Mouse (Mus musculus) CH12.LX (cell line): ENCODE measurements around the gene Fhit.

Experiments
- CTCF ChIP-seq, 2 experiments: IDR thresholded peaks in 1 of 2; conservative IDR thresholded peaks in 1 of 2; 2 replicates each; pipeline ENCODE4 v1.5.1; 2011 to 2012; ENCODE audit warnings: low read depth in 2 of 2, low read length in 2 of 2, improper control_type of control experiment in 1 of 2, inconsistent platforms in 1 of 2, mild to moderate bottlenecking in 1 of 2, moderate library complexity in 1 of 2
- GABPA ChIP-seq: IDR thresholded peaks from 2 replicates; pipeline ENCODE4 v1.6.1; 2012; ENCODE audit warnings: low read depth, low read length, improper control_type of control experiment, inconsistent platforms; ENCODE audit not compliant: insufficient replicate concordance
- MAFK ChIP-seq: IDR thresholded peaks from 2 replicates; pipeline ENCODE4 v1.6.1; 2011; ENCODE audit warnings: low read length, improper control_type of control experiment; ENCODE audit not compliant: insufficient replicate concordance
- MAX ChIP-seq: IDR thresholded peaks from 2 replicates; pipeline ENCODE4 v1.6.1; 2011; ENCODE audit warnings: low read length, improper control_type of control experiment
- MEF2A ChIP-seq: IDR thresholded peaks from 2 replicates; pipeline ENCODE4 v1.6.1; 2014; ENCODE audit warnings: low read depth, mild to moderate bottlenecking, inconsistent platforms, low read length, improper control_type of control experiment, borderline replicate concordance
- TBP ChIP-seq: conservative IDR thresholded peaks from 2 replicates; pipeline ENCODE4 v1.6.1; 2011; ENCODE audit warnings: low read depth, low read length, improper control_type of control experiment
- TCF12 ChIP-seq: IDR thresholded peaks from 2 replicates; pipeline ENCODE4 v1.6.1; 2014; ENCODE audit warnings: low read depth, mild to moderate bottlenecking, inconsistent platforms, low read length, improper control_type of control experiment
- UBTF ChIP-seq: IDR thresholded peaks from 2 replicates; pipeline ENCODE4 v1.6.1; 2012; ENCODE audit warnings: low read depth, mild to moderate bottlenecking, inconsistent platforms, low read length, improper control_type of control experiment, moderate library complexity
- ZKSCAN1 ChIP-seq: IDR thresholded peaks from 2 replicates; pipeline ENCODE4 v1.6.1; 2012; ENCODE audit warnings: low read depth, inconsistent platforms, low read length, improper control_type of control experiment, borderline replicate concordance

DNA sequence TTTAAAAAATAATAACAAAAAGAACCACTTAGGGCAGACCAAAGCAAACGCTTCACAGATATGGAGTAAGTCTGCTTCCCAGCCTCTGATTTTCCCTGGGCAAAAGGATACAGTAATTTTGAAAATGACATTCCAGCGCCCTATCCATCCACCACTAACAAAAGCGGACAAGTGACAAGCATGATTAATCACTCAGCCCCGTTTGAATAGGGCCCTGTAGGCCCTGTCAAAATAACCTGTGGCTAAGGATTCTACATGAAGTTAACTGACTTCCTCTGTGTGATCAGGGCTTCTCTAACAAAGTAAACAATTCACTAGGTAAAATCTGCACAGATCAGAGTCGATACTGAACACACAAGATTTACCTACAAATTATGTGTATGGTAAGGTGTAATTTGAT is 1012.0 kb downstream of the Fhit start:
- TF ChIP-seq CTCF (conservative IDR thresholded peaks at IDR 0.05 in 1 of 2, IDR thresholded peaks at IDR 0.05 in 1 of 2; ENCODE audit: low read depth in 2 of 2, low read length in 2 of 2) (no peak), TBP (no peak), UBTF (no peak), MAX (no peak), MAFK (no peak), GABPA (no peak), ZKSCAN1 (no peak), TCF12 (no peak), MEF2A (no peak)
